Mouse (Mus musculus) kidney, postnatal 36 days (tissue): Measurements from ENCODE around the gene Shisa7.
A peak's percentile ranks its signal among the peaks of the same experiment; 100 is the strongest.

Experiments used
- DNase-seq, 2 experiments: peaks; one replicate each; pipeline ENCODE4 v3.0.0; 2021 to 2022; ENCODE audit warnings: mixed read lengths in 2 of 2

Shisa7 gene

GRCm38 (mm10) chr7:4793674-4794073 lies 50.8 kb downstream of the Shisa7 start:
- DNase-seq, result no peak

- DNase-seq, result peak in 1 of 2 experiments; percentile 30
Measured at GRCm38 (mm10) chr7:4793248-4793647, 51.2 kb downstream of the Shisa7 start.

GRCm38 (mm10) chr7:4792278-4793212 lies 52.0 kb downstream of the Shisa7 start, which contains the start of gene Rpl28:
Gene Rpl28, plus strand, starts transcription at chr7:4792874.
- peak; percentile 96 to 97 for DNase-seq

GRCm38 (mm10) chr7:4789436-4789935 lies 55.0 kb downstream of the Shisa7 start, which contains the start of gene Tmem238:
Gene Tmem238, minus strand, starts transcription at chr7:4789656.
- peak; percentile 88 to 93 for DNase-seq

GRCm38 (mm10) chr7:4788499-4789435 lies 55.7 kb downstream of the Shisa7 start:
- peak; percentile 59 to 80 for DNase-seq

GRCm38 (mm10) chr7:4783667-4784268 lies 60.7 kb downstream of the Shisa7 start:
- DNase-seq, result no peak

GRCm38 (mm10) chr7:4782759-4783158 lies 61.7 kb downstream of the Shisa7 start, which contains the start of the genes Il11 and Tmem190:
Gene Il11, minus strand, starts transcription at chr7:4782859.
Gene Tmem190, plus strand, starts transcription at chr7:4782937.
- no peak for DNase-seq

- no peak for DNase-seq
Measured at GRCm38 (mm10) chr7:4782130-4782529, 62.4 kb downstream of the Shisa7 start.

GRCm38 (mm10) chr7:4779921-4780320 lies 64.6 kb downstream of the Shisa7 start:
- DNase-seq, result no peak

GRCm38 (mm10) chr7:4777851-4778637 lies 66.5 kb downstream of the Shisa7 start:
- DNase-seq, result no peak

GRCm38 (mm10) chr7:4776861-4777830 lies 67.3 kb downstream of the Shisa7 start:
- DNase-seq, result peak; percentile 55 to 81

GRCm38 (mm10) chr7:4776131-4776530 lies 68.4 kb downstream of the Shisa7 start:
- DNase-seq, result no peak
